Mouse (Mus musculus) left cerebral cortex, adult 9 months (tissue): Measurements from ENCODE around the gene Ceacam9.
A peak's percentile ranks its signal among the peaks of the same experiment; 100 is the strongest.

Source experiments
- DNase-seq, 2 experiments: peaks; one replicate each; pipeline ENCODE4 v3.0.0; 2022; ENCODE audit warnings: low spot score in 2 of 2

The Ceacam9 gene

GRCm38 (mm10) chr7:16739056-16739604, 17.4 kb downstream of the Ceacam9 start:
- DNase-seq: no peak

- no peak for DNase-seq
These were observed 23.6 kb downstream of the Ceacam9 start for GRCm38 (mm10) chr7:16745373-16745772.

GRCm38 (mm10) chr7:16746093-16746492, 24.4 kb downstream of the Ceacam9 start:
- peak in 1 of 2 experiments; percentile 52 for DNase-seq

GRCm38 (mm10) chr7:16747656-16748055, 25.9 kb downstream of the Ceacam9 start:
- no peak for DNase-seq

- no peak for DNase-seq
These were observed 30.3 kb downstream of the Ceacam9 start for GRCm38 (mm10) chr7:16752016-16752415.

GRCm38 (mm10) chr7:16755362-16756017, 33.8 kb downstream of the Ceacam9 start:
- DNase-seq: no peak

GRCm38 (mm10) chr7:16758872-16759574, 37.3 kb downstream of the Ceacam9 start:
- no peak for DNase-seq

GRCm38 (mm10) chr7:16760292-16760691, 38.6 kb downstream of the Ceacam9 start:
- no peak for DNase-seq

- DNase-seq: no peak
These were observed 39.3 kb downstream of the Ceacam9 start for GRCm38 (mm10) chr7:16761005-16761481.

GRCm38 (mm10) chr7:16761630-16762029, 39.9 kb downstream of the Ceacam9 start:
- no peak for DNase-seq

- no peak for DNase-seq
These were observed 41.9 kb downstream of the Ceacam9 start for GRCm38 (mm10) chr7:16763463-16764218.

- DNase-seq: no peak
These were observed 44.7 kb downstream of the Ceacam9 start for GRCm38 (mm10) chr7:16766443-16766842.
